Mouse (Mus musculus): ENCODE data around the gene Fgfr4. TPM values are rescaled to one million over a fixed set of nuclear protein-coding genes. Genes with fewer than 3 reads are reported as not detected.
"Not testable (repeated sequence)": the region's sequence is repeated elsewhere in the genome, so short reads cannot be mapped to it uniquely, and the experiment has no call there.

The Fgfr4 gene
- polyA plus RNA-seq, 1 experiment from 2014 or later, result 1.4 TPM

GRCm38 (mm10) chr13:55181786-55182172, 29.3 kb downstream of the Fgfr4 start:
- Histone ChIP-seq H3K9ac (replicated peaks; ENCODE audit: low read depth, low read length) (no peak overlapping the region), H3K27ac (ENCODE audit: low read length) (no peak overlapping the region; the same call in 1 of the 2 replicates)
- 73% methylated on average over 2 of the region's 2 CpGs for WGBS

GRCm38 (mm10) chr13:55182173-55182894, 29.9 kb downstream of the Fgfr4 start:
- Histone ChIP-seq H3K27me3 (replicated peaks; ENCODE audit: control insufficient read depth, insufficient read depth, low read length) (no peaks in the 10 kb centered on the region), H3K9ac (replicated peaks; ENCODE audit: low read depth, low read length) (peak overlapping the region; percentile 33; the same call in 1 of the 2 replicates)
- WGBS, result 2% methylated on average over 23 of the region's 23 CpGs

More at GRCm38 (mm10) chr13:55181786-55182172, 29.3 kb downstream of the Fgfr4 start:
- Histone ChIP-seq H3K36me3 (ENCODE audit: control insufficient read depth, insufficient read depth) (no peaks in the 10 kb centered on the region), H3K4me1 (replicated peaks; ENCODE audit: control insufficient read depth, insufficient read depth, low read length) (peaks cover 7% of the 10 kb centered on the region; the same call in 1 of the 2 replicates), H3K4me2 (ENCODE audit: low read length) (peak overlapping the region; percentile 45), H3K27me3 (replicated peaks; ENCODE audit: control insufficient read depth, insufficient read depth, low read length) (no peaks in the 10 kb centered on the region), H3K4me3 (replicated peaks; ENCODE audit: low read length) (peak overlapping the region; percentile 21), H3K9me3 (ENCODE audit: control insufficient read depth, low read length) (no peaks in the 10 kb centered on the region)
- no peak for ATAC-seq

GRCm38 (mm10) chr13:55183382-55183781, 30.9 kb downstream of the Fgfr4 start:
- 83% methylated on average over 6 of the region's 6 CpGs for WGBS
- Histone ChIP-seq H3K4me3 (replicated peaks; ENCODE audit: low read length) (no peak overlapping the region), H3K4me2 (ENCODE audit: low read length) (no peak overlapping the region), H3K36me3 (ENCODE audit: control insufficient read depth, insufficient read depth) (no peaks in the 10 kb centered on the region), H3K27me3 (replicated peaks; ENCODE audit: control insufficient read depth, insufficient read depth, low read length) (no peaks in the 10 kb centered on the region), H3K9ac (replicated peaks; ENCODE audit: low read depth, low read length) (no peak overlapping the region), H3K9me3 (ENCODE audit: control insufficient read depth, low read length) (no peaks in the 10 kb centered on the region), H3K27ac (ENCODE audit: low read length) (no peak overlapping the region), H3K4me1 (replicated peaks; ENCODE audit: control insufficient read depth, insufficient read depth, low read length) (peaks cover 5% of the 10 kb centered on the region; the same call in 1 of the 2 replicates)
- ATAC-seq, result no peak

More at GRCm38 (mm10) chr13:55182173-55182894, 29.9 kb downstream of the Fgfr4 start:
- Histone ChIP-seq H3K4me2 (ENCODE audit: low read length) (peak overlapping the region; percentile 45), H3K36me3 (ENCODE audit: control insufficient read depth, insufficient read depth) (no peaks in the 10 kb centered on the region), H3K9me3 (ENCODE audit: control insufficient read depth, low read length) (no peaks in the 10 kb centered on the region), H3K4me3 (replicated peaks; ENCODE audit: low read length) (peak overlapping the region; percentile 21), H3K27ac (ENCODE audit: low read length) (peak overlapping the region; percentile 68), H3K4me1 (replicated peaks; ENCODE audit: control insufficient read depth, insufficient read depth, low read length) (peaks cover 7% of the 10 kb centered on the region; the same call in 1 of the 2 replicates)
- peak; percentile 65 for ATAC-seq

- not testable (repeated sequence) for H3K4me2 ChIP-seq (ENCODE audit: low read length); H3K9ac ChIP-seq (replicated peaks; ENCODE audit: low read depth, low read length); H3K4me3 ChIP-seq (replicated peaks; ENCODE audit: low read length); H3K27ac ChIP-seq (ENCODE audit: low read length); H3K27me3 ChIP-seq (replicated peaks; ENCODE audit: control insufficient read depth, insufficient read depth, low read length); H3K9me3 ChIP-seq (ENCODE audit: control insufficient read depth, low read length); ATAC-seq; H3K36me3 ChIP-seq (ENCODE audit: control insufficient read depth, insufficient read depth)
- 60% methylated on average over 3 of the region's 9 CpGs for WGBS
- H3K4me1 ChIP-seq (replicated peaks; ENCODE audit: control insufficient read depth, insufficient read depth, low read length), result peaks cover 17% of the 10 kb centered on the region
Measured at GRCm38 (mm10) chr13:55187062-55187461, 34.6 kb downstream of the Fgfr4 start.

- H3K4me2 ChIP-seq (ENCODE audit: low read length), result peak overlapping the region; percentile 82
- peak overlapping the region; percentile 74 for H3K9ac ChIP-seq (replicated peaks; ENCODE audit: low read depth, low read length)
- H3K27ac ChIP-seq (ENCODE audit: low read length), result peak overlapping the region; percentile 92
- peak overlapping the region; percentile 61 for H3K4me3 ChIP-seq (replicated peaks; ENCODE audit: low read length)
- H3K4me1 ChIP-seq (replicated peaks; ENCODE audit: control insufficient read depth, insufficient read depth, low read length), result peaks cover 13% of the 10 kb centered on the region
- WGBS, result 4% methylated on average over 12 of the region's 12 CpGs
- no peak; the same call in 1 of the 2 replicates for ATAC-seq
- H3K9me3 ChIP-seq (ENCODE audit: control insufficient read depth, low read length), result no peaks in the 10 kb centered on the region
- no peaks in the 10 kb centered on the region for H3K27me3 ChIP-seq (replicated peaks; ENCODE audit: control insufficient read depth, insufficient read depth, low read length)
- no peaks in the 10 kb centered on the region for H3K36me3 ChIP-seq (ENCODE audit: control insufficient read depth, insufficient read depth)
Measured at GRCm38 (mm10) chr13:55189531-55190107, 37.2 kb downstream of the Fgfr4 start.

- peak; percentile 100 for ATAC-seq
Measured at GRCm38 (mm10) chr13:55190121-55190868, 37.9 kb downstream of the Fgfr4 start.

GRCm38 (mm10) chr13:55191535-55191934, 39.1 kb downstream of the Fgfr4 start:
- Histone ChIP-seq H3K9me3 (ENCODE audit: control insufficient read depth, low read length) (no peaks in the 10 kb centered on the region), H3K36me3 (ENCODE audit: control insufficient read depth, insufficient read depth) (no peaks in the 10 kb centered on the region), H3K4me3 (replicated peaks; ENCODE audit: low read length) (no peak overlapping the region), H3K4me1 (replicated peaks; ENCODE audit: control insufficient read depth, insufficient read depth, low read length) (peaks cover 13% of the 10 kb centered on the region), H3K4me2 (ENCODE audit: low read length) (no peak overlapping the region), H3K27me3 (replicated peaks; ENCODE audit: control insufficient read depth, insufficient read depth, low read length) (no peaks in the 10 kb centered on the region), H3K27ac (ENCODE audit: low read length) (no peak overlapping the region), H3K9ac (replicated peaks; ENCODE audit: low read depth, low read length) (no peak overlapping the region)
- ATAC-seq, result no peak
- 94% methylated on average over 5 of the region's 5 CpGs for WGBS

More at GRCm38 (mm10) chr13:55190121-55190868, 37.9 kb downstream of the Fgfr4 start:
- Histone ChIP-seq H3K9ac (replicated peaks; ENCODE audit: low read depth, low read length) (peak overlapping the region; percentile 74), H3K4me3 (replicated peaks; ENCODE audit: low read length) (peak overlapping the region; percentile 61), H3K36me3 (ENCODE audit: control insufficient read depth, insufficient read depth) (no peaks in the 10 kb centered on the region), H3K27ac (ENCODE audit: low read length) (peak overlapping the region; percentile 92), H3K4me1 (replicated peaks; ENCODE audit: control insufficient read depth, insufficient read depth, low read length) (peaks cover 13% of the 10 kb centered on the region), H3K9me3 (ENCODE audit: control insufficient read depth, low read length) (no peaks in the 10 kb centered on the region), H3K4me2 (ENCODE audit: low read length) (peak overlapping the region; percentile 82), H3K27me3 (replicated peaks; ENCODE audit: control insufficient read depth, insufficient read depth, low read length) (no peaks in the 10 kb centered on the region)
- WGBS, result 2% methylated on average over 34 of the region's 34 CpGs

- H3K27ac ChIP-seq (ENCODE audit: low read length); H3K4me2 ChIP-seq (ENCODE audit: low read length); H3K9ac ChIP-seq (replicated peaks; ENCODE audit: low read depth, low read length); ATAC-seq; H3K4me3 ChIP-seq (replicated peaks; ENCODE audit: low read length); H3K9me3 ChIP-seq (ENCODE audit: control insufficient read depth, low read length); H3K4me1 ChIP-seq (replicated peaks; ENCODE audit: control insufficient read depth, insufficient read depth, low read length); H3K27me3 ChIP-seq (replicated peaks; ENCODE audit: control insufficient read depth, insufficient read depth, low read length); H3K36me3 ChIP-seq (ENCODE audit: control insufficient read depth, insufficient read depth): not testable (repeated sequence)
- 84% methylated on average over 4 of the region's 4 CpGs for WGBS
Measured at GRCm38 (mm10) chr13:55202758-55203157, 50.3 kb downstream of the Fgfr4 start.

GRCm38 (mm10) chr13:55203740-55204139, 51.3 kb downstream of the Fgfr4 start:
- Histone ChIP-seq H3K4me3 (replicated peaks; ENCODE audit: low read length) (no peak overlapping the region), H3K27me3 (replicated peaks; ENCODE audit: control insufficient read depth, insufficient read depth, low read length) (no peaks in the 10 kb centered on the region), H3K4me1 (replicated peaks; ENCODE audit: control insufficient read depth, insufficient read depth, low read length) (no peaks in the 10 kb centered on the region), H3K27ac (ENCODE audit: low read length) (no peak overlapping the region), H3K9ac (replicated peaks; ENCODE audit: low read depth, low read length) (no peak overlapping the region), H3K4me2 (ENCODE audit: low read length) (no peak overlapping the region), H3K36me3 (ENCODE audit: control insufficient read depth, insufficient read depth) (no peaks in the 10 kb centered on the region), H3K9me3 (ENCODE audit: control insufficient read depth, low read length) (no peaks in the 10 kb centered on the region)
- ATAC-seq, result no peak
- 84% methylated on average over 9 of the region's 9 CpGs for WGBS

Data from forebrain, embryonic 16.5 days (tissue).